Mouse (Mus musculus) lung, postnatal 0 days (tissue): Measurements from ENCODE around the gene Alk.

ENCODE experiments used
- CTCF ChIP-seq: IDR thresholded peaks from 2 replicates; pipeline ENCODE4 v1.5.1; 2016; ENCODE audit warnings: antibody characterized with exemption, mild to moderate bottlenecking
- EP300 ChIP-seq: IDR thresholded peaks from 2 replicates; pipeline ENCODE4 v1.6.1; 2016; ENCODE audit warnings: antibody characterized with exemption, mild to moderate bottlenecking, control low read depth

DNA sequence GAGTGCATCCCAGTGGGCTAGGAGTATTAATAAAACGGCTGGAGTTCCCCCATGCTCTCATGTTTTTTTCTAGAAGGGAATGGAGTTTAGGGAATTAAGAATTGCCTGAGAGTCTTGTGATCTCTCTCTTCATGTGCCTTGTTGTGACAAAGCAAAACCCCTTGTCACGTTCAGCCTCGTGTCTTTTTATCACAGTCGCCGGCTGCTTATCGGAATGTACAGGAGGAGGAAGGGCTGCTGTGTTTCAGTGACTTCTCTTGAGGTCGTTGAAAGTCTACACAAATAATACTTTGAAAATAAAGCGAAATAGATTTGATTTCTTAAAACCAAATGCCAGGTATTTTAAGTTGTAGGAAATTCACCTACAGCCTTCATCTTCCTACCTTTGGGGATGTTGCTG, 740.4 kb downstream of the Alk start:
- TF ChIP-seq CTCF (no peak), EP300 (no peak)
